Mouse (Mus musculus): Measurements from ENCODE around the gene Selenoh.

DNA sequence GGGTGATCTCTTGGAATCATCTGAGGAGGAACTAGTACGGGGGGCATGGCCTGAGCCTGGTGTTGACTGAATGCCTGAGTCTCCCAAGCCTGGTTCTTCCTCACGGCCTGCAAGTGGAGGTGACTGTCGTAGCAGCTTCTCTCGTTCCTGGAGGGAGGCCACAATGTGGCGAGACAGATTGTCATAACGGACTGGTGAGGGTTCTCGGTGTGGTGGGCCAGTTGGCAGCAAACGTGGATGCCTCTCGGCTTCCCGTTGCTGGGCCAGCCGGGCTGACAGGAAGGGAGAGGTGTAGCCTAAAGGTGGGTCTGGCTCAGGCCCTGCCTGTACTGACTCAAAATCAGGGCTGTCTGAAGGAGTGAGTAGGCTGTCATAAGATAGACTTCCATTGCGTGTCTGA is 19.5 kb upstream of the Selenoh start:
- TF ChIP-seq TAL1 (IDR thresholded peaks at IDR 0.05; ENCODE audit: low read length) (no peak), GATA1 (IDR thresholded peaks at IDR 0.05; ENCODE audit: low read length) (no peak)

All from erythroblast, embryonic 14.5 days (primary cell).